Mouse (Mus musculus): Measurements from ENCODE around the gene 5730522E02Rik. TPM values are rescaled to one million over a fixed set of nuclear protein-coding genes. Genes with fewer than 3 reads are reported as not detected.
A peak's percentile ranks its signal among the peaks of the same experiment; 100 is the strongest.

5730522E02Rik gene
- polyA plus RNA-seq, 1 experiment from 2014 or later: 12.3 TPM

DNA sequence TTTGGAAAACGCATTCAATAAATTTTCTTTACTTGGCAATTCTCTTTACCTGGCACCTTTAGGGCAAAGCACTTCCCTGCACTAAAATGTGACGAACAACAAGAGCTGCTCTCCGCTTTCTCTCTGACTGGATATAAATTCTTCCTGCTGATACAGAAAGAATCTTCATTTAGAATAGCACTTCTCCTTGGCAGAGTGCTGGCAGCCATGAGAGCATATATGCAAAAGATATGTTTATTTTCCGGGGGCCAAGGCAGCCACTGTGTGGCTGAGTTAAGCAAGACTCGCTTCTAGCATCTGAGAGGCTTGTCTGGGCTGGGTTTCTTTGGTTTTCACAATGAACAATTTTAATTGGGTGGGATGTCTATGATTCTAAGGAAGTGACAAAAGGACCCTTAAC, 564.3 kb downstream of the 5730522E02Rik start:
- H3K27ac ChIP-seq (ENCODE audit: low read depth, low read length): 0 out of 2 replicates have a peak overlapping the region, but pooled peaks have one; percentile 2
- WGBS: 68% methylated on average over 5 of the region's 5 CpGs

DNA sequence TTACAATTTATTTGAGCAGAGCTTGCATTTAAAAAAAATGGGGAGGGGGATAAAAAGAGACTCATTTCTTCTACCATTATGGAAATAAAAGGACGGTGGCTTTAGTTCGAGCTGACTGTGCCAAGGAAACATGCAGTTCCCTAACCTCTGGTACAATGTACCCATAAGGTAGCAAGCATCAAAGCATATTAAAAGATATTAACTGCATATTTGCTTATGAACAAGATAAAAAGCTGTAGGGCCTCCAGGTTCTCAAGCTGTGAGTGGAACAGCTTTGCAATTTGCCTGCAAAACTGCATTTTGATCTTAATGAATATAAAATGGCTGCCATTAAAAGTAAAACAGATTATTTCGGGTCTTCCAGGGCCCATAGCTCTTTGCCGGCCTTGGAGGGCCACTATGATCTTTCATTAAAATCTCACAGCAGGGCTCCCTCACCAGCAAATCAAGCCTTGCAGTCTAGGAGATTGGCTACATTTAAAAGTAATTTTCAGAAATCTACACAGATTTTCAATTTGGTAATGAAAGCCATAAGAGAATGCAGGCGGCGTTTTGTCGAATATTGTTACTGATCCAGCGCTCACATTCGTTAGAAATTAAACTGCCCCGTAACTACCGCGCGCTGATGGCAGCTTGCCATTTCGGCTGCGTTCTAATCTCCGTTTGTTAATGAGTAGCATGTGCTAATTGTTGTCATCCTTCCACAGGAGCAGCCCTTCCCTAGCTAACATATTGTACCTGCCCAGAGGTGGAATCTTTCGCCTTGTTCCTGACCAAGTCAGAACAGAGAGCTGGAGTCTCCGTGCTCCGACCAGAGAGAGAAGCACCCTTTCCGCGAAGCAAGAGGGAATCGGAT, 565.6 kb downstream of the 5730522E02Rik start:
- no peak overlapping the region for H3K4me3 ChIP-seq (ENCODE audit: low read length)
- peak; percentile 71 for ATAC-seq
- peak overlapping the region; percentile 36; the same call in 1 of the 2 replicates for H3K9ac ChIP-seq (ENCODE audit: low read depth, low read length)

More for the DNA sequence above, 564.3 kb downstream of the 5730522E02Rik start:
- Histone ChIP-seq H3K4me3 (ENCODE audit: low read length) (no peak overlapping the region), H3K36me3 (ENCODE audit: control insufficient read depth, insufficient read depth, low read length) (no peaks in the 10 kb centered on the region), H3K9ac (ENCODE audit: low read depth, low read length) (no peak overlapping the region), H3K4me2 (ENCODE audit: low read length) (no peak overlapping the region), H3K27me3 (replicated peaks; ENCODE audit: control insufficient read depth, insufficient read depth, low read length) (no peaks in the 10 kb centered on the region), H3K4me1 (ENCODE audit: control insufficient read depth, insufficient read depth, low read depth, low read length) (no peaks in the 10 kb centered on the region), H3K9me3 (ENCODE audit: control insufficient read depth, low read length) (no peaks in the 10 kb centered on the region)
- ATAC-seq: no peak

DNA sequence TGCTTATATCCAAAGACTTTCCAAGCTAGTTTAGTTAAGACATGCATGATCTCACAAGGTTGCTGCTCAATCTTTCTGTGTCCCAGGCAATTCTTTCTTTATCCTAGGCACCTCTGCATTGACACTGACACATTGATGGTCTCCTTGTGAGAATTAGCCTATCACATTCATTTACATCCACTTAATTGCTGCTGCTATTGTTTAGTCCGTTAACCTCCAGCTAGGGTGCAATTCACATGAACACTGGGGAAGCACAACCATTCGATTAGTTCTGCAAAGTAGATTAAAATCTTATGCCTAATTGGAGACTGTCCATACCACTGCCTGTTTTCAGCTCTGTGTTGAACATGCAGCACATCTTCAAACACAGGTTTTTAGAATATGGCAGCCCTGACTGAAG, 603.7 kb downstream of the 5730522E02Rik start:
- WGBS: 24% methylated on average over 2 of the region's 2 CpGs

More for the DNA sequence above, 565.6 kb downstream of the 5730522E02Rik start:
- peak overlapping the region; percentile 48; the same call in 1 of the 2 replicates for H3K27ac ChIP-seq (ENCODE audit: low read depth, low read length)
- no peaks in the 10 kb centered on the region for H3K27me3 ChIP-seq (replicated peaks; ENCODE audit: control insufficient read depth, insufficient read depth, low read length)
- no peaks in the 10 kb centered on the region for H3K9me3 ChIP-seq (ENCODE audit: control insufficient read depth, low read length)
- H3K4me2 ChIP-seq (ENCODE audit: low read length): peak overlapping the region; percentile 46
- 33% methylated on average over 22 of the region's 22 CpGs for WGBS
- no peaks in the 10 kb centered on the region for H3K4me1 ChIP-seq (ENCODE audit: control insufficient read depth, insufficient read depth, low read depth, low read length)
- no peaks in the 10 kb centered on the region for H3K36me3 ChIP-seq (ENCODE audit: control insufficient read depth, insufficient read depth, low read length)

DNA sequence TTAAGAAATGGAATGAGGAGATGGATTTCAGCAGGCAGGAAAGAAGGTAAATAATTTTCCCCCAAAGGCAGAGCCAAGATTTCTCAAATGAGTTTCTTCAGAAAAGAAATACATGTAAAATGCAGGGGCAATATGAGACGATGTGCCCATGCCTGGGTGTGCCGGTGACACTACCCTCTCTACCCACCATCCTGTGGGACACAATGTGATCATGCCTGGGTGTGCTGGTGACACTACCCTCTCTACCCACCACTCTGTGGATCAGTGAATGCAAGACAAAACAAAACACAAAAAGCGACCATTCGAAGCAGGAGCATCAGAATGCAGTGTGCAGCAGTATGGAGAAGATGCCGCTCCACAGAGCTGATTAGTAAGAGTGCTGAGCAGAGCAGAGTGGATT, 610.5 kb downstream of the 5730522E02Rik start:
- H3K4me3 ChIP-seq (ENCODE audit: low read length): no peak overlapping the region
- no peaks in the 10 kb centered on the region for H3K27me3 ChIP-seq (replicated peaks; ENCODE audit: control insufficient read depth, insufficient read depth, low read length)
- 78% methylated on average over 5 of the region's 5 CpGs for WGBS
- no peaks in the 10 kb centered on the region for H3K36me3 ChIP-seq (ENCODE audit: control insufficient read depth, insufficient read depth, low read length)
- H3K9me3 ChIP-seq (ENCODE audit: control insufficient read depth, low read length): no peaks in the 10 kb centered on the region
- no peak overlapping the region for H3K27ac ChIP-seq (ENCODE audit: low read depth, low read length)
- no peak overlapping the region for H3K9ac ChIP-seq (ENCODE audit: low read depth, low read length)
- H3K4me1 ChIP-seq (ENCODE audit: control insufficient read depth, insufficient read depth, low read depth, low read length): no peaks in the 10 kb centered on the region; the same call in 1 of the 2 replicates
- ATAC-seq: peak; percentile 58; the same call in 1 of the 2 replicates
- H3K4me2 ChIP-seq (ENCODE audit: low read length): no peak overlapping the region

More for the DNA sequence above, 603.7 kb downstream of the 5730522E02Rik start:
- Histone ChIP-seq H3K27ac (ENCODE audit: low read depth, low read length) (no peak overlapping the region), H3K9me3 (ENCODE audit: control insufficient read depth, low read length) (no peaks in the 10 kb centered on the region), H3K4me2 (ENCODE audit: low read length) (no peak overlapping the region), H3K36me3 (ENCODE audit: control insufficient read depth, insufficient read depth, low read length) (no peaks in the 10 kb centered on the region), H3K27me3 (replicated peaks; ENCODE audit: control insufficient read depth, insufficient read depth, low read length) (no peaks in the 10 kb centered on the region), H3K9ac (ENCODE audit: low read depth, low read length) (no peak overlapping the region), H3K4me1 (ENCODE audit: control insufficient read depth, insufficient read depth, low read depth, low read length) (no peaks in the 10 kb centered on the region), H3K4me3 (ENCODE audit: low read length) (no peak overlapping the region)
- ATAC-seq: no peak

DNA sequence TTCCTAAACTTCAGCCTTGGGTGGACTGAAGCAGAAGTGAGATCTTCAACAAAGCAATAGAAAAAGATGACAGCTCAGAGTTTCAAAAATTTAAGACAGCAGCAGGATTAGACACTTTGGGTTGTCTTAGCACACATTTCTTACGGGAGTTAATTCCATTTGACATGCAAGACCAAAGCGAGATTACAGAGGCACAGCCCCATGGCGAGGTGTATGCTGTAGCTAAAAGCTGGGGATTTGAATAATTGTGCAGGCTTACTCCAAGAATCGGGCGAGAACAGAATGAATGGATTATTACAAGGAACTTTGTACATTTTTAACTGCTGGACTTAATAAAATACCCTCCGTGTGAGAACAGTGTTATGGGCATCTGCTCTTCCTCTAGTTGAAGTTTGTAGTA, 615.3 kb downstream of the 5730522E02Rik start:
- no peaks in the 10 kb centered on the region for H3K27me3 ChIP-seq (replicated peaks; ENCODE audit: control insufficient read depth, insufficient read depth, low read length)
- H3K27ac ChIP-seq (ENCODE audit: low read depth, low read length): no peak overlapping the region
- H3K9ac ChIP-seq (ENCODE audit: low read depth, low read length): no peak overlapping the region
- H3K9me3 ChIP-seq (ENCODE audit: control insufficient read depth, low read length): no peaks in the 10 kb centered on the region
- no peaks in the 10 kb centered on the region for H3K36me3 ChIP-seq (ENCODE audit: control insufficient read depth, insufficient read depth, low read length)
- H3K4me3 ChIP-seq (ENCODE audit: low read length): no peak overlapping the region
- 69% methylated on average over 6 of the region's 6 CpGs for WGBS
- H3K4me1 ChIP-seq (ENCODE audit: control insufficient read depth, insufficient read depth, low read depth, low read length): peaks cover 2% of the 10 kb centered on the region
- ATAC-seq: no peak
- H3K4me2 ChIP-seq (ENCODE audit: low read length): no peak overlapping the region

DNA sequence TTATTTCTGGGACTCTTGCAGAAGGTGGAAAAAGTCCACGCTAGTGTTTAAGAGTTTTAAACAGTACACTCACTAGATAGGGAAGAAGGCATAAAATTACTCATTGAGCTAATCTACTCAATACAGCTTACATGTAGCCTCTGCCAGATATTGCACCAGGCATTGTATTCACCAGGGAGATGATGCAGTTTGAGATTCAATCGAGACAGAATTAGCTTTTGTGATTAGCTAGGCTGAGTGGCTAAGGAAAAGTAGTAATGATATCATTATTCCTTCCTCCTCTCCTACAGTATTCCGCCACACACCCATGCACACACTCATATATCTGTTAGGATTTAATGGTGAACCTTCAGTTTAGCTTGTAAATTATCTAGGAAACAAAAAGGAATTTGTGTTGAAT, 615.8 kb downstream of the 5730522E02Rik start:
- H3K36me3 ChIP-seq (ENCODE audit: control insufficient read depth, insufficient read depth, low read length): no peaks in the 10 kb centered on the region
- WGBS: 58% methylated on average over 3 of the region's 3 CpGs
- no peak overlapping the region for H3K9ac ChIP-seq (ENCODE audit: low read depth, low read length)
- no peaks in the 10 kb centered on the region for H3K9me3 ChIP-seq (ENCODE audit: control insufficient read depth, low read length)
- peaks cover 2% of the 10 kb centered on the region for H3K4me1 ChIP-seq (ENCODE audit: control insufficient read depth, insufficient read depth, low read depth, low read length)
- ATAC-seq: peak; percentile 41
- H3K27me3 ChIP-seq (replicated peaks; ENCODE audit: control insufficient read depth, insufficient read depth, low read length): no peaks in the 10 kb centered on the region
- no peak overlapping the region for H3K4me2 ChIP-seq (ENCODE audit: low read length)
- no peak overlapping the region for H3K4me3 ChIP-seq (ENCODE audit: low read length)
- no peak overlapping the region for H3K27ac ChIP-seq (ENCODE audit: low read depth, low read length)

DNA sequence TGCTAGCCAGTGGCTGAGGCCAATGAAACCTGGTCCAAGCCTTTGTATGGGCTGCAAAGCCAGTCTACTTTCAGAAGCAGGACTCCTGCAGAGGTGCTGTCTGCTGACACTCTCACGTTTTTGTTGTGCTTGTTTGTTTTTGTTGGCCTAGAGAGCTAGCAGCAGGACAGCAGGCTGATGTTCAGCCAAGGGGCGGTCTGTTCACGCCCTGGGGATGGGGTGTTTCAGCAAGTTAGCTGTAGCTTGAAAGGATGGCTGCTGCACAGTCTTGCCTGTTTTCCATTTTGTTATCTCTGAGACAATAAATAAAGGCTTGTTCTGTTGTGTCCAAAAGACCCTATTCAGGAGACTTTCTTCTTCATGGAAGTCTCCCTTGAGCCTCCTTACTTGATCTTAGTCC, 618.3 kb downstream of the 5730522E02Rik start:
- Histone ChIP-seq H3K27me3 (replicated peaks; ENCODE audit: control insufficient read depth, insufficient read depth, low read length) (no peaks in the 10 kb centered on the region), H3K4me1 (ENCODE audit: control insufficient read depth, insufficient read depth, low read depth, low read length) (peaks cover 2% of the 10 kb centered on the region; the same call in 1 of the 2 replicates), H3K36me3 (ENCODE audit: control insufficient read depth, insufficient read depth, low read length) (no peaks in the 10 kb centered on the region), H3K9ac (ENCODE audit: low read depth, low read length) (no peak overlapping the region), H3K4me3 (ENCODE audit: low read length) (no peak overlapping the region), H3K27ac (ENCODE audit: low read depth, low read length) (no peak overlapping the region), H3K9me3 (ENCODE audit: control insufficient read depth, low read length) (no peaks in the 10 kb centered on the region), H3K4me2 (ENCODE audit: low read length) (no peak overlapping the region)
- WGBS: 14% methylated on average over 3 of the region's 3 CpGs
- 0 out of 2 replicates have a peak, but pooled peaks have one; percentile 54 for ATAC-seq

DNA sequence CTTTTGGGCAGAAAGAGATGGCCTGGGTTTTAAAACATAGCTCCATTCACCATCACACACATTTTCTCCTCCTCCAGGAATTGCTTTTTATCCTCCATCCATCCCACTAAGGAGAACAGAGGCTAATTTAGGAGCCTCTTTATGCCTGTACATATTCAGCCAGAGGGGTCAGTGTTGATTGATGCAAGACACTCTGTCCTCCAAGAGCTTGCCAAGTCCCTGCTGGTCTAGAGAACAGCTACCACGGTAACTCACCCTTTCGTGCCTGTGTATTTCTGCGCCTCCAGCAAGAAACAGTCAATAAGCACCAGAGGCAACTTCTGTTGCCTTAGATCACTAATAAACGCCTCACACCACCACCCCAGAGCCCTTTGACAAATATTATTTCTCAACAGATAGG, 620.3 kb downstream of the 5730522E02Rik start:
- H3K27ac ChIP-seq (ENCODE audit: low read depth, low read length): no peak overlapping the region
- no peak overlapping the region for H3K4me3 ChIP-seq (ENCODE audit: low read length)
- no peak for ATAC-seq
- peaks cover 2% of the 10 kb centered on the region; the same call in 1 of the 2 replicates for H3K4me1 ChIP-seq (ENCODE audit: control insufficient read depth, insufficient read depth, low read depth, low read length)
- no peaks in the 10 kb centered on the region for H3K36me3 ChIP-seq (ENCODE audit: control insufficient read depth, insufficient read depth, low read length)
- no peak overlapping the region for H3K9ac ChIP-seq (ENCODE audit: low read depth, low read length)
- no peaks in the 10 kb centered on the region for H3K27me3 ChIP-seq (replicated peaks; ENCODE audit: control insufficient read depth, insufficient read depth, low read length)
- H3K9me3 ChIP-seq (ENCODE audit: control insufficient read depth, low read length): no peaks in the 10 kb centered on the region
- 54% methylated on average over 4 of the region's 4 CpGs for WGBS
- H3K4me2 ChIP-seq (ENCODE audit: low read length): no peak overlapping the region

DNA sequence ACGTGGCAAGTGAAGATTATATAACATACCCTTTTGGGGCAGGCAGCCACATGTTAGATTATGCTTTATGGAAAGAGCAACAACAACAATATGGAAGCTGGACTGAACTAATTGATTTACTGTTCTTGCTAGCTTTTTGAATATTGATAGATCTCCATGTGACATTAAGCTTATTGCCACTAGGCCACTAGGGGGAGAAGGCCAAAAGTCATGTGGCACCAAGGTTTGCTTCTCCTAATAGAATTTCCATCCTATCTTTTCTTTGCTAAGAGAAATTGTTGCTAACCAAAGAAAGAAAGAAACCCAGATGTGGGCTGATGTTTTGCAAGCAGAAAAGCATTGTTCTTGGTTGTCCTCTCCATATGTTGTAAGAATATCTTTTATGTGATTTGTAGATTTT, 621.1 kb downstream of the 5730522E02Rik start:
- no peak overlapping the region for H3K4me3 ChIP-seq (ENCODE audit: low read length)
- H3K36me3 ChIP-seq (ENCODE audit: control insufficient read depth, insufficient read depth, low read length): no peaks in the 10 kb centered on the region
- H3K4me1 ChIP-seq (ENCODE audit: control insufficient read depth, insufficient read depth, low read depth, low read length): peaks cover 2% of the 10 kb centered on the region; the same call in 1 of the 2 replicates
- no peak for ATAC-seq
- H3K4me2 ChIP-seq (ENCODE audit: low read length): no peak overlapping the region
- H3K27me3 ChIP-seq (replicated peaks; ENCODE audit: control insufficient read depth, insufficient read depth, low read length): no peaks in the 10 kb centered on the region
- WGBS: 64% methylated on average over 1 of the region's 1 CpGs
- H3K27ac ChIP-seq (ENCODE audit: low read depth, low read length): no peak overlapping the region
- H3K9ac ChIP-seq (ENCODE audit: low read depth, low read length): no peak overlapping the region
- H3K9me3 ChIP-seq (ENCODE audit: control insufficient read depth, low read length): no peaks in the 10 kb centered on the region

Data from hindbrain, embryonic 16.5 days (tissue).